Mouse (Mus musculus) hindbrain, embryonic 10.5 days (tissue): ENCODE measurements at regions not wholly inside any gene's neighbourhood (a gene's known extent, or its start where the extent isn't known, plus 50 kb on each side); places are given as distances from the start of the nearest gene placed in this dataset.

Experiments
- DNase-seq: peaks from one replicate; pipeline ENCODE4 v3.0.0-alpha.2; 2017; ENCODE audit warnings: low spot score
- H3K27ac ChIP-seq: fragments of 300-500 bp; sonication (generic); 2 replicates; pipeline ENCODE4 v1.5.1; 2016; ENCODE audit warnings: mild to moderate bottlenecking, moderate library complexity
- H3K27me3 ChIP-seq: fragments of 300-500 bp; sonication (generic); 2 replicates; pipeline ENCODE4 v1.6.1; 2016; ENCODE audit warnings: mild to moderate bottlenecking; ENCODE audit not compliant: poor library complexity, insufficient read depth, severe bottlenecking
- H3K36me3 ChIP-seq: fragments of 300-500 bp; sonication (generic); 2 replicates; pipeline ENCODE4 v1.6.1; 2016; ENCODE audit warnings: mild to moderate bottlenecking, moderate library complexity
- H3K4me1 ChIP-seq: fragments of 300-500 bp; sonication (generic); replicated peaks from 2 replicates; pipeline ENCODE4 v1.6.1; 2016; ENCODE audit warnings: mild to moderate bottlenecking
- H3K4me3 ChIP-seq: fragments of 300-500 bp; sonication (generic); 2 replicates; pipeline ENCODE4 v1.5.1; 2016; ENCODE audit warnings: mild to moderate bottlenecking, moderate library complexity
- H3K9me3 ChIP-seq: fragments of 300-500 bp; sonication (generic); 2 replicates; pipeline ENCODE4 v1.6.1; 2016; ENCODE audit warnings: mild to moderate bottlenecking, moderate library complexity
- WGBS: fragments of 180-500 bp; shearing (Covaris S2); methylation state at CpG from one replicate; pipeline ENCODE4 v1.1.7; 2016; 5-methylcytosine and 5-hydroxymethylcytosine counted together

GRCm38 (mm10) chr13:6461363-6461762 is 86.6 kb upstream of the Pitrm1 start:
- WGBS, result 89% methylated on average over 6 of the region's 6 CpGs
- H3K4me3 ChIP-seq, result no peak overlapping the region
- H3K4me1 ChIP-seq, result no peaks in the 10 kb centered on the region
- no peaks in the 10 kb centered on the region for H3K36me3 ChIP-seq
- no peaks in the 10 kb centered on the region for H3K9me3 ChIP-seq
- H3K27ac ChIP-seq, result no peak overlapping the region
- no peak for DNase-seq
- no peaks in the 10 kb centered on the region for H3K27me3 ChIP-seq

GRCm38 (mm10) chr13:6465911-6466419 is 82.0 kb upstream of the Pitrm1 start:
- Histone ChIP-seq H3K4me3 (no peak overlapping the region), H3K27ac (no peak overlapping the region), H3K27me3 (no peaks in the 10 kb centered on the region), H3K9me3 (no peaks in the 10 kb centered on the region), H3K4me1 (peaks cover 4% of the 10 kb centered on the region; the same call in 1 of the 2 replicates), H3K36me3 (no peaks in the 10 kb centered on the region)
- WGBS, result 33% methylated on average over 9 of the region's 9 CpGs
- DNase-seq, result no peak

- H3K4me1 ChIP-seq, result peaks cover 21% of the 10 kb centered on the region
- peak; percentile 31 for DNase-seq
- WGBS, result 67% methylated on average over 11 of the region's 11 CpGs
- H3K27me3 ChIP-seq, result no peaks in the 10 kb centered on the region
- H3K4me3 ChIP-seq, result no peak overlapping the region
- no peaks in the 10 kb centered on the region for H3K9me3 ChIP-seq
- no peaks in the 10 kb centered on the region for H3K36me3 ChIP-seq
- H3K27ac ChIP-seq, result no peak overlapping the region
These were observed 78.3 kb upstream of the Pitrm1 start for GRCm38 (mm10) chr13:6469446-6470227.

- Histone ChIP-seq H3K4me3 (no peak overlapping the region), H3K36me3 (no peaks in the 10 kb centered on the region), H3K9me3 (no peaks in the 10 kb centered on the region), H3K4me1 (peaks cover 21% of the 10 kb centered on the region), H3K27ac (no peak overlapping the region), H3K27me3 (no peaks in the 10 kb centered on the region)
- no peak for DNase-seq
- WGBS, result 77% methylated on average over 15 of the region's 15 CpGs
These were observed 77.5 kb upstream of the Pitrm1 start for GRCm38 (mm10) chr13:6470286-6471103.

- H3K36me3 ChIP-seq, result no peaks in the 10 kb centered on the region
- H3K9me3 ChIP-seq, result no peaks in the 10 kb centered on the region
- H3K27me3 ChIP-seq, result no peaks in the 10 kb centered on the region
- peak; percentile 49 for DNase-seq
- H3K27ac ChIP-seq, result no peak overlapping the region
- peaks cover 21% of the 10 kb centered on the region for H3K4me1 ChIP-seq
- H3K4me3 ChIP-seq, result no peak overlapping the region
- WGBS, result 14% methylated on average over 7 of the region's 7 CpGs
These were observed 76.3 kb upstream of the Pitrm1 start for GRCm38 (mm10) chr13:6471643-6472042.

GRCm38 (mm10) chr13:6473401-6474190 is 74.4 kb upstream of the Pitrm1 start:
- Histone ChIP-seq H3K9me3 (no peaks in the 10 kb centered on the region), H3K36me3 (no peaks in the 10 kb centered on the region), H3K4me1 (peaks cover 21% of the 10 kb centered on the region), H3K27ac (peak overlapping the region; percentile 51; the same call in 1 of the 2 replicates), H3K27me3 (no peaks in the 10 kb centered on the region), H3K4me3 (no peak overlapping the region)
- 64% methylated on average over 12 of the region's 12 CpGs for WGBS
- DNase-seq, result peak; percentile 16

GRCm38 (mm10) chr13:6479667-6480066 is 68.3 kb upstream of the Pitrm1 start:
- 78% methylated on average over 6 of the region's 6 CpGs for WGBS
- H3K27me3 ChIP-seq, result no peaks in the 10 kb centered on the region

GRCm38 (mm10) chr13:6484418-6484817 is 63.5 kb upstream of the Pitrm1 start:
- H3K27me3 ChIP-seq, result no peaks in the 10 kb centered on the region
- no peak overlapping the region for H3K4me3 ChIP-seq
- no peak for DNase-seq
- H3K36me3 ChIP-seq, result no peaks in the 10 kb centered on the region
- H3K27ac ChIP-seq, result no peak overlapping the region
- H3K4me1 ChIP-seq, result no peaks in the 10 kb centered on the region
- no peaks in the 10 kb centered on the region for H3K9me3 ChIP-seq

More at GRCm38 (mm10) chr13:6479667-6480066, 68.3 kb upstream of the Pitrm1 start:
- DNase-seq, result no peak
- H3K9me3 ChIP-seq, result no peaks in the 10 kb centered on the region
- no peak overlapping the region for H3K4me3 ChIP-seq
- H3K36me3 ChIP-seq, result no peaks in the 10 kb centered on the region
- no peaks in the 10 kb centered on the region for H3K4me1 ChIP-seq
- H3K27ac ChIP-seq, result no peak overlapping the region

GRCm38 (mm10) chr13:6487837-6488236 is 60.1 kb upstream of the Pitrm1 start:
- no peaks in the 10 kb centered on the region for H3K36me3 ChIP-seq
- no peak for DNase-seq
- H3K9me3 ChIP-seq, result no peaks in the 10 kb centered on the region
- H3K27ac ChIP-seq, result no peak overlapping the region
- H3K4me1 ChIP-seq, result no peaks in the 10 kb centered on the region
- 89% methylated on average over 3 of the region's 3 CpGs for WGBS
- H3K27me3 ChIP-seq, result no peaks in the 10 kb centered on the region
- no peak overlapping the region for H3K4me3 ChIP-seq

- no peak for DNase-seq
- H3K36me3 ChIP-seq, result no peaks in the 10 kb centered on the region
- no peaks in the 10 kb centered on the region for H3K9me3 ChIP-seq
- H3K27me3 ChIP-seq, result no peaks in the 10 kb centered on the region
- no peaks in the 10 kb centered on the region for H3K4me1 ChIP-seq
- 78% methylated on average over 5 of the region's 5 CpGs for WGBS
- H3K27ac ChIP-seq, result no peak overlapping the region
- no peak overlapping the region for H3K4me3 ChIP-seq
These were observed 54.9 kb upstream of the Pitrm1 start for GRCm38 (mm10) chr13:6492916-6493619.
